Mouse (Mus musculus) liver, embryonic 14.5 days (tissue): ENCODE measurements around the gene Scn4a. TPM values are rescaled to one million over a fixed set of nuclear protein-coding genes. Genes with fewer than 3 reads are reported as not detected.

ENCODE experiments used
- ATAC-seq: fragments of 200-750 bp; cut with Nextera tagmentation; 2 replicates; pipeline ENCODE4 v1.8.0; 2017; ENCODE audit warnings: moderate number of reproducible peaks, mild to moderate bottlenecking, moderate library complexity; ENCODE audit not compliant: insufficient read depth
- DNase-seq, 3 experiments: peaks; one replicate each; pipeline ENCODE4 v3.0.0-alpha.2; 2012 to 2013; ENCODE audit warnings: low read depth in 3 of 3, low spot score in 3 of 3
- H3K27ac ChIP-seq: fragments of 300-500 bp; sonication (generic); 2 replicates; pipeline ENCODE4 v1.5.1; 2014; ENCODE audit warnings: moderate library complexity, mild to moderate bottlenecking, control low read depth, inconsistent platforms
- H3K27me3 ChIP-seq: fragments of 300-500 bp; sonication (generic); 2 replicates; pipeline ENCODE4 v1.6.1; 2014; ENCODE audit warnings: mild to moderate bottlenecking, low read length, moderate library complexity; ENCODE audit not compliant: control insufficient read depth, insufficient read depth
- H3K36me3 ChIP-seq: fragments of 300-500 bp; sonication (generic); replicated peaks from 2 replicates; pipeline ENCODE4 v1.6.1; 2014; ENCODE audit warnings: low read depth; ENCODE audit not compliant: control insufficient read depth, insufficient read depth
- H3K4me1 ChIP-seq, 2 experiments: fragments of 200-500 bp in 1 of 2; fragments of 300-500 bp in 1 of 2; sonication (generic) in 1 of 2; replicated peaks; 2 replicates each; pipeline ENCODE4 v1.6.1; 2012 to 2014; ENCODE audit warnings: antibody characterized with exemption in 1 of 2, inconsistent platforms in 1 of 2, low read length in 1 of 2; ENCODE audit not compliant: control insufficient read depth in 2 of 2, insufficient read depth in 2 of 2
- H3K4me2 ChIP-seq: fragments of 300-500 bp; sonication (generic); 2 replicates; pipeline ENCODE4 v1.6.1; 2014; ENCODE audit warnings: low read depth, mild to moderate bottlenecking, control low read depth, moderate library complexity
- H3K4me3 ChIP-seq, 2 experiments: fragments of 200-500 bp in 1 of 2; fragments of 300-500 bp in 1 of 2; sonication (generic) in 1 of 2; 2 replicates each; pipeline ENCODE4 v1.5.1; 2012 to 2014; ENCODE audit warnings: low read depth in 2 of 2, low read length in 2 of 2, mild to moderate bottlenecking in 2 of 2, control low read depth in 1 of 2, inconsistent platforms in 1 of 2, moderate library complexity in 1 of 2; ENCODE audit not compliant: insufficient read depth in 1 of 2
- H3K9ac ChIP-seq: fragments of 300-500 bp; sonication (generic); replicated peaks from 2 replicates; pipeline ENCODE4 v1.6.1; 2014; ENCODE audit warnings: mild to moderate bottlenecking, control low read depth, moderate library complexity
- H3K9me3 ChIP-seq: fragments of 300-500 bp; sonication (generic); 2 replicates; pipeline ENCODE4 v1.6.1; 2016; ENCODE audit warnings: low read length, mixed read lengths; ENCODE audit not compliant: control insufficient read depth
- CTCF ChIP-seq: IDR thresholded peaks from 2 replicates; pipeline ENCODE4 v1.5.1; 2016; ENCODE audit warnings: antibody characterized with exemption, low read depth, control low read depth
- EP300 ChIP-seq: IDR thresholded peaks from 2 replicates; pipeline ENCODE4 v1.6.1; 2016; ENCODE audit warnings: antibody characterized with exemption, low read depth
- WGBS: fragments of 180-500 bp; shearing (Covaris S2); extraction: QIAGEN DNeasy Blood & Tissue Kit; methylation state at CpG from one replicate; pipeline ENCODE4 v1.1.7; 2014; ENCODE audit not compliant: insufficient replicate concordance; 5-methylcytosine and 5-hydroxymethylcytosine counted together
- polyA plus RNA-seq, 2 experiments: library from polyadenylated mRNA; depleted of rRNA in 1 of 2; stranded (reverse) in 1 of 2; unstranded in 1 of 2; fragments of >200 nt; fragmentation: Nextera tagmentation in 1 of 2; extraction: Ambion mirVana in 1 of 2; gene quantifications; 2 replicates each; pipeline versions ENCODE4 v1.2.1 to v1.2.3; 2012 to 2014

Scn4a gene
- polyA plus RNA-seq, 2 experiments: 0.01 TPM; not detected in 1

- TF ChIP-seq CTCF (no peak), EP300 (no peak)
- Histone ChIP-seq H3K9ac (no peak overlapping the region), H3K4me2 (no peak overlapping the region), H3K4me1 (0 out of 4 replicates have a peak, but pooled peaks cover 0 to 2% of the 10 kb centered on the region in 2 experiments), H3K27me3 (no peaks in the 10 kb centered on the region), H3K27ac (no peak overlapping the region), H3K36me3 (no peaks in the 10 kb centered on the region), H3K9me3 (no peaks in the 10 kb centered on the region), H3K4me3 (no peak overlapping the region)
- no peak for ATAC-seq
- no peak for DNase-seq
- 71% methylated on average over 9 of the region's 9 CpGs for whole genome bisulfite sequencing
Observed at GRCm38 (mm10) chr11:106306758-106307157, 46.3 kb downstream of the Scn4a start.

DNA sequence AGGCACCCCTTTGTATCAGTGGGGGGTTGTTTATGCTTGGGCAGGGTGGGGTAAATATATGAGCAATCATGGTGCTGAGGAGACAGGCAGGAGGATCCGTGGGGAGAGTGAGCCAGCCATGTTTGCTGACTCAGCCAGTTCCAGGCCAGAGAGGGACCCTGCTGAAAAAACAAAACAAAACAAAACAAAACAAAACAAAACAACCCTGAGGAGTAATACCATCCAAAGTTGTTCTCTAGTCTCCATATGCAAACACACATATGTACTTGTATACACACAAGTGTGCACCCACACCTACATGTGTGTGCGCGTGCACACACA lies 47.1 kb downstream of the Scn4a start:
- Histone ChIP-seq H3K9me3 (no peaks in the 10 kb centered on the region), H3K4me1 (0 out of 4 replicates have a peak, but pooled peaks cover 0 to 2% of the 10 kb centered on the region in 2 experiments), H3K27me3 (no peaks in the 10 kb centered on the region), H3K9ac (no peak overlapping the region), H3K36me3 (no peaks in the 10 kb centered on the region), H3K4me3 (no peak overlapping the region), H3K27ac (no peak overlapping the region), H3K4me2 (no peak overlapping the region)
- 78% methylated on average over 3 of the region's 3 CpGs for WGBS
- TF ChIP-seq CTCF: no peak
- no peak for DNase-seq
- ATAC-seq: no peak

- Histone ChIP-seq H3K36me3 (no peaks in the 10 kb centered on the region), H3K4me1 (0 out of 4 replicates have a peak, but pooled peaks cover 0 to 2% of the 10 kb centered on the region in 2 experiments), H3K27me3 (no peaks in the 10 kb centered on the region), H3K4me2 (no peak overlapping the region), H3K9ac (no peak overlapping the region), H3K4me3 (no peak overlapping the region), H3K27ac (no peak overlapping the region), H3K9me3 (no peaks in the 10 kb centered on the region)
- TF ChIP-seq EP300 (no peak), CTCF (no peak)
- 54% methylated on average over 10 of the region's 10 CpGs for WGBS
- DNase-seq: no peak
- ATAC-seq: no peak
Observed at GRCm38 (mm10) chr11:106305348-106306064, 47.6 kb downstream of the Scn4a start.

- DNase-seq: peak; percentile 30 to 41 (median 35)
- WGBS: 8% methylated on average over 2 of the region's 2 CpGs
Observed at GRCm38 (mm10) chr11:106302634-106303033, 50.5 kb downstream of the Scn4a start.

GRCm38 (mm10) chr11:106301765-106302164 lies 51.3 kb downstream of the Scn4a start, which contains the start of gene Gh:
TSS of gene Gh (minus strand) at chr11:106301865.
- DNase-seq: no peak
- Histone ChIP-seq H3K27ac (no peak within 1 kb of the TSS), H3K4me1 (no peaks in the 10 kb centered on the region), H3K4me2 (no peak within 1 kb of the TSS), H3K27me3 (no peaks in the 10 kb centered on the region), H3K9me3 (no peaks in the 10 kb centered on the region), H3K4me3 (no peak within 1 kb of the TSS), H3K36me3 (no peaks in the 10 kb centered on the region), H3K9ac (no peak within 1 kb of the TSS)
- no peak for TF ChIP-seq CTCF
- TF ChIP-seq EP300: no peak
- no peak for ATAC-seq
- 57% methylated on average over 9 of the region's 9 CpGs for WGBS

More at GRCm38 (mm10) chr11:106302634-106303033, 50.5 kb downstream of the Scn4a start:
- Histone ChIP-seq H3K9ac (no peak overlapping the region), H3K4me3 (no peak overlapping the region), H3K36me3 (no peaks in the 10 kb centered on the region), H3K27me3 (no peaks in the 10 kb centered on the region), H3K4me2 (no peak overlapping the region), H3K4me1 (0 out of 4 replicates have a peak, but pooled peaks cover 0 to 2% of the 10 kb centered on the region in 2 experiments), H3K27ac (no peak overlapping the region), H3K9me3 (no peaks in the 10 kb centered on the region)
- TF ChIP-seq EP300 (no peak), CTCF (peak; percentile 91)
- peak; percentile 39; the same call in 1 of the 2 replicates for ATAC-seq
